Mouse (Mus musculus) liver, embryonic 11.5 days (tissue): Measurements from ENCODE around the gene BC051019. TPM values are rescaled to one million over a fixed set of nuclear protein-coding genes. Genes with fewer than 3 reads are reported as not detected.

ENCODE experiments used
- polyA plus RNA-seq: library from polyadenylated mRNA; unstranded; fragments of >200 nt; fragmentation: Nextera tagmentation; extraction: Ambion mirVana; gene quantifications from 2 replicates; pipeline ENCODE4 v1.2.1, GENCODE M21; 2014

Gene BC051019
- polyA plus RNA-seq, 1 experiment from 2014 or later = 0.47 TPM

Other genes with a start within 250 kb of the BC051019 start
- gene Trim66, start 215.7 kb downstream of the BC051019 start, polyA plus RNA-seq = 0.01 and 0.11 TPM in 2 replicates
- 184 and 208 TPM in 2 replicates for gene Rpl27a, start 204.7 kb downstream of the BC051019 start, polyA plus RNA-seq
- gene St5, start 20.2 kb downstream of the BC051019 start, polyA plus RNA-seq = 38.7 and 38.8 TPM in 2 replicates
- 52.7 and 54.9 TPM in 2 replicates for gene Akip1, start 20.2 kb downstream of the BC051019 start, polyA plus RNA-seq
- gene Ascl3, start 7.9 kb upstream of the BC051019 start, polyA plus RNA-seq = not detected in 2 replicates
- gene Tmem9b, start 29.0 kb upstream of the BC051019 start, polyA plus RNA-seq = 51.0 and 57.2 TPM in 2 replicates
- gene Nrip3, start 58.2 kb upstream of the BC051019 start, polyA plus RNA-seq = 0.30 and 0.52 TPM in 2 replicates
- gene Scube2, start 141.8 kb upstream of the BC051019 start, polyA plus RNA-seq = 0.38 and 0.44 TPM in 2 replicates
- 21.8 and 26.7 TPM in 2 replicates for gene Dennd5a, start 236.6 kb upstream of the BC051019 start, polyA plus RNA-seq